Mouse (Mus musculus) kidney, embryonic 14.5 days (tissue): Measurements from ENCODE around the gene Adamtsl3. TPM values are rescaled to one million over a fixed set of nuclear protein-coding genes. Genes with fewer than 3 reads are reported as not detected.
A peak's percentile ranks its signal among the peaks of the same experiment; 100 is the strongest.

Experiments
- ATAC-seq: fragments of 200-750 bp; cut with Nextera tagmentation; 2 replicates; pipeline ENCODE4 v1.8.0; 2017; ENCODE audit warnings: moderate number of reproducible peaks, mild to moderate bottlenecking, moderate TSS enrichment, moderate library complexity; ENCODE audit not compliant: low FRiP score, low TSS enrichment
- H3K27ac ChIP-seq: fragments of 300-500 bp; sonication (generic); 2 replicates; pipeline ENCODE4 v1.5.1; 2014; ENCODE audit warnings: low read depth, mild to moderate bottlenecking, low read length, moderate library complexity, mixed read lengths
- H3K27me3 ChIP-seq: fragments of 300-500 bp; sonication (generic); 2 replicates; pipeline ENCODE4 v1.6.1; 2014; ENCODE audit warnings: mild to moderate bottlenecking, low read length; ENCODE audit not compliant: control insufficient read depth, insufficient read depth
- H3K36me3 ChIP-seq: fragments of 300-500 bp; sonication (generic); 2 replicates; pipeline ENCODE4 v1.6.1; 2014; ENCODE audit warnings: low read length, mixed read lengths; ENCODE audit not compliant: control insufficient read depth, insufficient read depth
- H3K4me1 ChIP-seq: fragments of 300-500 bp; sonication (generic); 2 replicates; pipeline ENCODE4 v1.6.1; 2014; ENCODE audit warnings: low read length, mixed read lengths; ENCODE audit not compliant: control insufficient read depth, insufficient read depth
- H3K4me2 ChIP-seq: fragments of 300-500 bp; sonication (generic); replicated peaks from 2 replicates; pipeline ENCODE4 v1.6.1; 2014; ENCODE audit warnings: low read depth, mild to moderate bottlenecking, low read length
- H3K4me3 ChIP-seq: fragments of 300-500 bp; sonication (generic); 2 replicates; pipeline ENCODE4 v1.5.1; 2014; ENCODE audit warnings: mild to moderate bottlenecking, low read length
- H3K9ac ChIP-seq: fragments of 300-500 bp; sonication (generic); 2 replicates; pipeline ENCODE4 v1.6.1; 2014; ENCODE audit warnings: low read depth, mild to moderate bottlenecking, low read length, moderate library complexity
- H3K9me3 ChIP-seq: fragments of 300-500 bp; sonication (generic); 2 replicates; pipeline ENCODE4 v1.6.1; 2016; ENCODE audit warnings: low read length; ENCODE audit not compliant: control insufficient read depth
- WGBS: fragments of 180-500 bp; shearing (Covaris S2); extraction: QIAGEN DNeasy Blood & Tissue Kit; methylation state at CpG from one replicate; pipeline ENCODE4 v1.1.7; 2014; 5-methylcytosine and 5-hydroxymethylcytosine counted together
- polyA plus RNA-seq: library from polyadenylated mRNA; unstranded; fragments of >200 nt; fragmentation: Nextera tagmentation; extraction: Ambion mirVana; gene quantifications from 2 replicates; pipeline ENCODE4 v1.2.1, GENCODE M21; 2014

The Adamtsl3 gene
- polyA plus RNA-seq, 1 experiment from 2014 or later = 0.39 TPM

GRCm38 (mm10) chr7:82327881-82328280 lies 7.6 kb upstream of the Adamtsl3 start:
- 62% methylated on average over 5 of the region's 5 CpGs for WGBS
- Histone ChIP-seq H3K4me3 (no peak overlapping the region), H3K27me3 (no peaks in the 10 kb centered on the region), H3K36me3 (no peaks in the 10 kb centered on the region), H3K9me3 (no peaks in the 10 kb centered on the region), H3K9ac (no peak overlapping the region), H3K4me1 (no peaks in the 10 kb centered on the region), H3K27ac (no peak overlapping the region), H3K4me2 (no peak overlapping the region)
- ATAC-seq = no peak

- Histone ChIP-seq H3K27ac (no peak overlapping the region), H3K4me3 (no peak overlapping the region), H3K4me2 (no peak overlapping the region), H3K9ac (no peak overlapping the region), H3K9me3 (no peaks in the 10 kb centered on the region), H3K36me3 (no peaks in the 10 kb centered on the region), H3K27me3 (peaks cover 9% of the 10 kb centered on the region), H3K4me1 (no peaks in the 10 kb centered on the region)
- WGBS = 65% methylated on average over 4 of the region's 4 CpGs
- no peak for ATAC-seq
These were observed 5.7 kb upstream of the Adamtsl3 start for GRCm38 (mm10) chr7:82329831-82330230.

- Histone ChIP-seq H3K36me3 (no peaks in the 10 kb centered on the region), H3K4me1 (no peaks in the 10 kb centered on the region), H3K4me2 (no peak overlapping the region), H3K9me3 (no peaks in the 10 kb centered on the region), H3K4me3 (no peak overlapping the region), H3K9ac (no peak overlapping the region), H3K27ac (no peak overlapping the region), H3K27me3 (peaks cover 20% of the 10 kb centered on the region)
- WGBS = 74% methylated on average over 6 of the region's 6 CpGs
- ATAC-seq = no peak
These were observed 4.6 kb upstream of the Adamtsl3 start for GRCm38 (mm10) chr7:82330860-82331259.

GRCm38 (mm10) chr7:82334000-82334399 lies 1.5 kb upstream of the Adamtsl3 start:
- Histone ChIP-seq H3K36me3 (no peaks in the 10 kb centered on the region), H3K4me3 (no peak overlapping the region), H3K4me2 (no peak overlapping the region), H3K9me3 (no peaks in the 10 kb centered on the region), H3K9ac (no peak overlapping the region), H3K27ac (no peak overlapping the region), H3K4me1 (0 out of 2 replicates have a peak, but pooled peaks cover 4% of the 10 kb centered on the region), H3K27me3 (peaks cover 40% of the 10 kb centered on the region)
- no peak for ATAC-seq
- WGBS = 67% methylated on average over 1 of the region's 1 CpGs

GRCm38 (mm10) chr7:82336132-82336531 lies 638 bp downstream of the Adamtsl3 start:
- H3K27ac ChIP-seq = no peak overlapping the region
- peak overlapping the region; percentile 49 for H3K4me3 ChIP-seq
- H3K4me2 ChIP-seq = peak overlapping the region; percentile 78
- H3K27me3 ChIP-seq = peaks cover 40% of the 10 kb centered on the region
- no peaks in the 10 kb centered on the region for H3K36me3 ChIP-seq
- no peaks in the 10 kb centered on the region for H3K9me3 ChIP-seq
- under 1% methylated on average over 34 of the region's 34 CpGs for WGBS
- peak; percentile 81 for ATAC-seq
- H3K9ac ChIP-seq = peak overlapping the region; percentile 34; the same call in 1 of the 2 replicates
- 0 out of 2 replicates have a peak, but pooled peaks cover 4% of the 10 kb centered on the region for H3K4me1 ChIP-seq

GRCm38 (mm10) chr7:82338121-82338520 lies 2.6 kb downstream of the Adamtsl3 start:
- WGBS = 84% methylated on average over 9 of the region's 9 CpGs
- H3K9ac ChIP-seq = no peak overlapping the region
- H3K4me1 ChIP-seq = 0 out of 2 replicates have a peak, but pooled peaks cover 4% of the 10 kb centered on the region
- no peaks in the 10 kb centered on the region for H3K36me3 ChIP-seq
- no peak overlapping the region for H3K27ac ChIP-seq
- no peak for ATAC-seq
- no peaks in the 10 kb centered on the region for H3K9me3 ChIP-seq
- no peak overlapping the region for H3K4me2 ChIP-seq
- no peak overlapping the region for H3K4me3 ChIP-seq
- peaks cover 40% of the 10 kb centered on the region for H3K27me3 ChIP-seq

- no peak overlapping the region for H3K9ac ChIP-seq
- H3K27me3 ChIP-seq = peaks cover 40% of the 10 kb centered on the region
- 79% methylated on average over 4 of the region's 4 CpGs for WGBS
- no peak for ATAC-seq
- H3K36me3 ChIP-seq = no peaks in the 10 kb centered on the region
- no peak overlapping the region for H3K4me2 ChIP-seq
- H3K4me3 ChIP-seq = no peak overlapping the region
- no peak overlapping the region for H3K27ac ChIP-seq
- H3K9me3 ChIP-seq = no peaks in the 10 kb centered on the region
- H3K4me1 ChIP-seq = 0 out of 2 replicates have a peak, but pooled peaks cover 4% of the 10 kb centered on the region
These were observed 3.0 kb downstream of the Adamtsl3 start for GRCm38 (mm10) chr7:82338532-82338931.

GRCm38 (mm10) chr7:82339214-82339613 lies 3.7 kb downstream of the Adamtsl3 start:
- H3K27ac ChIP-seq = no peak overlapping the region
- no peak overlapping the region for H3K4me2 ChIP-seq
- no peaks in the 10 kb centered on the region for H3K9me3 ChIP-seq
- H3K4me3 ChIP-seq = no peak overlapping the region
- no peak for ATAC-seq
- H3K27me3 ChIP-seq = peaks cover 37% of the 10 kb centered on the region
- 0 out of 2 replicates have a peak, but pooled peaks cover 4% of the 10 kb centered on the region for H3K4me1 ChIP-seq
- H3K9ac ChIP-seq = no peak overlapping the region
- WGBS = 52% methylated on average over 3 of the region's 3 CpGs
- H3K36me3 ChIP-seq = no peaks in the 10 kb centered on the region

GRCm38 (mm10) chr7:82341476-82341875 lies 6.0 kb downstream of the Adamtsl3 start:
- H3K4me3 ChIP-seq = no peak overlapping the region
- H3K9me3 ChIP-seq = no peaks in the 10 kb centered on the region
- no peak for ATAC-seq
- no peak overlapping the region for H3K27ac ChIP-seq
- peaks cover 14% of the 10 kb centered on the region for H3K27me3 ChIP-seq
- 23% methylated on average over 8 of the region's 8 CpGs for WGBS
- no peaks in the 10 kb centered on the region for H3K36me3 ChIP-seq
- H3K4me1 ChIP-seq = no peaks in the 10 kb centered on the region
- H3K9ac ChIP-seq = no peak overlapping the region
- H3K4me2 ChIP-seq = no peak overlapping the region
